Mouse (Mus musculus) liver, postnatal 0 days (tissue): ENCODE measurements at regions not wholly inside any gene's neighbourhood (a gene's known extent, or its start where the extent isn't known, plus 50 kb on each side); places are given as distances from the start of the nearest gene placed in this dataset.

Experiments used
- CTCF ChIP-seq: sonication (generic); IDR thresholded peaks from 2 replicates; pipeline ENCODE4 v1.5.1; 2016; ENCODE audit warnings: antibody characterized with exemption, low read depth
- EP300 ChIP-seq: IDR thresholded peaks from 2 replicates; pipeline ENCODE4 v1.6.1; 2016; ENCODE audit warnings: antibody characterized with exemption, low read depth, mild to moderate bottlenecking

DNA sequence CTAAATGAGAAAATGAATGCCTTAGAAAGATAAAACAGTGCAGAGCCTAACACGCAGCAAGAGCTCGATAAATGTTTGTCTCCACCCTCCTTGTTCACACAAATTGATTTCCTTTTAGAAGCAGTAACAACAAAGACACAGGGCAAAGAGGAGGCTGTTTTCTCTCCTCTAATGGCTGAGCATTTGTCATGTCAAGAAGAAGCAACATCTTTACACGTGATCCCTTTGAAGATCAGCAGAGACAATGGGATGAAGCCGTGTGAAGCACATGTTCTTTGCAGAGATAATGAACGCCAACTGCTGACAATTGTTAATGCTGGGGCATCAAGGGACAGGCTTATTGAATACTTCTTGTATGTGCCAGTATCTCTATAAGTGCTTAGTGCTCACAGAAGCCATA is 2823.6 kb upstream of the Gm6569 start:
- TF ChIP-seq CTCF (no peak), EP300 (no peak)
